Mouse (Mus musculus): ENCODE results near the gene Kcnab2. TPM values are rescaled to one million over a fixed set of nuclear protein-coding genes. Genes with fewer than 3 reads are reported as not detected.

Kcnab2 gene
- total and polyA plus RNA-seq, 3 experiments, result 82.9 to 118 TPM; not detected in 1

- no peak for TF ChIP-seq MYC (IDR thresholded peaks at IDR 0.05; ENCODE audit: low read depth, low read length)
- H3K4me3 ChIP-seq (ENCODE audit: control insufficient read depth in 1 of 2, insufficient read depth in 1 of 2, low read depth in 2 of 2, low read length in 2 of 2), result no peak overlapping the region
- DNase-seq (ENCODE audit: low read depth, low spot score), result no peak
- H3K9me3 ChIP-seq (replicated peaks; ENCODE audit: insufficient read depth, low read length), result no peaks in the 10 kb centered on the region
- H3K79me2 ChIP-seq (ENCODE audit: control insufficient read depth, insufficient read depth, low read length, poor library complexity), result no peaks in the 10 kb centered on the region
- H3K9ac ChIP-seq (ENCODE audit: control insufficient read depth, low read depth, low read length, poor library complexity, severe bottlenecking), result no peak overlapping the region
- H3K36me3 ChIP-seq (ENCODE audit: control insufficient read depth in 1 of 2, insufficient read depth in 2 of 2, low read length in 2 of 2), result no peaks in the 10 kb centered on the region
- H3K27ac ChIP-seq (ENCODE audit: control insufficient read depth, low read depth, low read length), result no peak overlapping the region
- no peaks in the 10 kb centered on the region for H3K27me3 ChIP-seq (ENCODE audit: control insufficient read depth in 1 of 2, insufficient read depth in 2 of 2, low read length in 2 of 2)
- H3K4me1 ChIP-seq (ENCODE audit: control insufficient read depth in 1 of 2, insufficient read depth in 2 of 2, low read length in 2 of 2), result no peaks in the 10 kb centered on the region
These were observed 2.8 kb upstream of the Kcnab2 start for GRCm38 (mm10) chr4:152480426-152480825.

DNA sequence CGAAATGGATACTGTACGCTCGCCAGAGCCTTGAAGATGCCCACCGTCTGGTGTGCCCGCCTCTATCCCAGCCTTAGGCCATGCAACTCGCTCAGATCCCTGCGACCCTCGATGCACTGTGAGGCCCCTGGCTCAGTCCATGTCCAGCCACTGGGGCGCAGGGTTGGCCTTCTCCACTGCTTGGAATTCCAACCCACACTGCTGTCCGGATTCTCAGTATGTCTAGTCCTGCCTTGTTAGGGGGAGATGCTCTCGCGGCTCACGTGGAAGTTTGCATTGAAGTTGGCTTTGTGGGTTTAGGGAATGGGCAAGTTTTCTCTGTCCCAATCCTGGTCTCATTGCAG lies 525 bp upstream of the Kcnab2 start:
- Histone ChIP-seq H3K9ac (ENCODE audit: control insufficient read depth, low read depth, low read length, poor library complexity, severe bottlenecking) (no peak overlapping the region), H3K27me3 (ENCODE audit: control insufficient read depth in 1 of 2, insufficient read depth in 2 of 2, low read length in 2 of 2) (no peaks in the 10 kb centered on the region), H3K9me3 (replicated peaks; ENCODE audit: insufficient read depth, low read length) (no peaks in the 10 kb centered on the region), H3K4me3 (ENCODE audit: control insufficient read depth in 1 of 2, insufficient read depth in 1 of 2, low read depth in 2 of 2, low read length in 2 of 2) (no peak overlapping the region), H3K4me1 (ENCODE audit: control insufficient read depth in 1 of 2, insufficient read depth in 2 of 2, low read length in 2 of 2) (no peaks in the 10 kb centered on the region), H3K27ac (ENCODE audit: control insufficient read depth, low read depth, low read length) (no peak overlapping the region), H3K79me2 (ENCODE audit: control insufficient read depth, insufficient read depth, low read length, poor library complexity) (no peaks in the 10 kb centered on the region), H3K36me3 (ENCODE audit: control insufficient read depth in 1 of 2, insufficient read depth in 2 of 2, low read length in 2 of 2) (no peaks in the 10 kb centered on the region)
- TF ChIP-seq GABPA (IDR thresholded peaks at IDR 0.05; ENCODE audit: low read depth, low read length) (no peak), USF2 (IDR thresholded peaks at IDR 0.05; ENCODE audit: borderline replicate concordance in 1 of 2, insufficient read depth in 1 of 2, low read depth in 1 of 2, low read length in 2 of 2) (no peak), CHD1 (IDR thresholded peaks at IDR 0.05; ENCODE audit: low read depth, low read length) (no peak), MYB (IDR thresholded peaks at IDR 0.05; ENCODE audit: low read depth, low read length) (no peak), NELFE (IDR thresholded peaks at IDR 0.05; ENCODE audit: low read depth, low read length) (no peak), ZNF384 (IDR thresholded peaks at IDR 0.05; ENCODE audit: low read depth, low read length) (no peak), POLR2AphosphoS2 (IDR thresholded peaks at IDR 0.05; ENCODE audit: low read length) (no peak), SIN3A (IDR thresholded peaks at IDR 0.05; ENCODE audit: low read length) (no peak), MAZ (IDR thresholded peaks at IDR 0.05; ENCODE audit: low read depth, low read length) (no peak), BHLHE40 (IDR thresholded peaks at IDR 0.05; ENCODE audit: borderline replicate concordance, low read depth, low read length) (no peak)
- DNase-seq (ENCODE audit: low read depth, low spot score), result no peak

GRCm38 (mm10) chr4:152477106-152477465 lies 585 bp downstream of the Kcnab2 start:
- no peaks in the 10 kb centered on the region for H3K27me3 ChIP-seq (ENCODE audit: control insufficient read depth in 1 of 2, insufficient read depth in 2 of 2, low read length in 2 of 2)
- TF ChIP-seq TAL1 (IDR thresholded peaks at IDR 0.05; ENCODE audit: low read length), result no peak
- TF ChIP-seq ETS1 (IDR thresholded peaks at IDR 0.05; ENCODE audit: low read depth, low read length), result no peak
- no peak for TF ChIP-seq NRF1 (IDR thresholded peaks at IDR 0.05; ENCODE audit: insufficient read depth, low read depth, low read length, poor library complexity, severe bottlenecking)
- no peak for TF ChIP-seq CTCF (IDR thresholded peaks at IDR 0.05 in 2 of 3, conservative IDR thresholded peaks at IDR 0.05 in 1 of 3; ENCODE audit: control insufficient read depth in 1 of 3, insufficient read depth in 1 of 3, low read depth in 2 of 3, low read length in 3 of 3, poor library complexity in 1 of 3, severe bottlenecking in 1 of 3)
- TF ChIP-seq MYC (IDR thresholded peaks at IDR 0.05; ENCODE audit: low read depth, low read length), result no peak
- no peak for TF ChIP-seq POLR2A (IDR thresholded peaks at IDR 0.05; ENCODE audit: control insufficient read depth in 1 of 2, insufficient read depth in 1 of 2, low read depth in 1 of 2, low read length in 2 of 2, poor library complexity in 1 of 2)
- no peak for TF ChIP-seq RAD21 (IDR thresholded peaks at IDR 0.05; ENCODE audit: low read depth, low read length)
- H3K9ac ChIP-seq (ENCODE audit: control insufficient read depth, low read depth, low read length, poor library complexity, severe bottlenecking), result no peak overlapping the region
- no peak overlapping the region for H3K4me3 ChIP-seq (ENCODE audit: control insufficient read depth in 1 of 2, insufficient read depth in 1 of 2, low read depth in 2 of 2, low read length in 2 of 2)
- H3K36me3 ChIP-seq (ENCODE audit: control insufficient read depth in 1 of 2, insufficient read depth in 2 of 2, low read length in 2 of 2), result no peaks in the 10 kb centered on the region
- no peaks in the 10 kb centered on the region for H3K79me2 ChIP-seq (ENCODE audit: control insufficient read depth, insufficient read depth, low read length, poor library complexity)
- no peaks in the 10 kb centered on the region for H3K9me3 ChIP-seq (replicated peaks; ENCODE audit: insufficient read depth, low read length)
- H3K4me1 ChIP-seq (ENCODE audit: control insufficient read depth in 1 of 2, insufficient read depth in 2 of 2, low read length in 2 of 2), result no peaks in the 10 kb centered on the region
- H3K27ac ChIP-seq (ENCODE audit: control insufficient read depth, low read depth, low read length), result no peak overlapping the region
- no peak for DNase-seq (ENCODE audit: low read depth, low spot score)
